Mouse (Mus musculus) lung, postnatal 0 days (tissue): ENCODE data around the gene Mybpc2.

Experiments
- CTCF ChIP-seq: IDR thresholded peaks from 2 replicates; pipeline ENCODE4 v1.5.1; 2016; ENCODE audit warnings: antibody characterized with exemption, mild to moderate bottlenecking
- EP300 ChIP-seq: IDR thresholded peaks from 2 replicates; pipeline ENCODE4 v1.6.1; 2016; ENCODE audit warnings: antibody characterized with exemption, mild to moderate bottlenecking, control low read depth

GRCm38 (mm10) chr7:44468644-44469285 is 55.7 kb downstream of the Mybpc2 start:
- TF ChIP-seq CTCF, result no peak
- TF ChIP-seq EP300, result no peak
